Mouse (Mus musculus) adrenal gland, adult (tissue): ENCODE measurements at regions not wholly inside any gene's neighbourhood (a gene's known extent, or its start where the extent isn't known, plus 50 kb on each side); places are given as distances from the start of the nearest gene placed in this dataset.

Experiments used
- DNase-seq, 2 experiments: peaks; one replicate each; pipeline ENCODE4 v3.0.0; 2022 to 2023; ENCODE audit warnings: low spot score in 1 of 2; ENCODE audit not compliant: inconsistent age in 2 of 2

DNA sequence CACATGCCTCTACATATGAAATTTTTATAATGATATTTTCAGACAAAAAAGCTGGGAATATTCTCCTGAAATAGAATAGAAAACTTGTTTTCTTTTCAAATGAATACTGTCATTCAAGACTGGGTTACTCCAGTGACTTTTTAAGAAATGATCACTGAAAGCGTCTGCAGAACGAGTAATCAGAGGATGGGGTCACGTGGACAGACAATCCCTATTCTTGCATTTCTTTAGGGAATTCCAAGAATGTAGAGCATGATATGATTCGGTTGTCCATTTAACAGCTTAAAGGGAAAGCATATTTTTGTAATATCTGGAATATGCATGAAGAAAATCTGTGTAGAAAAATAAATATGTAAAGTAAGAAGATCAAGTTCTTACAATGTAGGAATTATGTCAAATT lies 65.6 kb downstream of the 4933402N22Rik start:
- DNase-seq, result no peak

DNA sequence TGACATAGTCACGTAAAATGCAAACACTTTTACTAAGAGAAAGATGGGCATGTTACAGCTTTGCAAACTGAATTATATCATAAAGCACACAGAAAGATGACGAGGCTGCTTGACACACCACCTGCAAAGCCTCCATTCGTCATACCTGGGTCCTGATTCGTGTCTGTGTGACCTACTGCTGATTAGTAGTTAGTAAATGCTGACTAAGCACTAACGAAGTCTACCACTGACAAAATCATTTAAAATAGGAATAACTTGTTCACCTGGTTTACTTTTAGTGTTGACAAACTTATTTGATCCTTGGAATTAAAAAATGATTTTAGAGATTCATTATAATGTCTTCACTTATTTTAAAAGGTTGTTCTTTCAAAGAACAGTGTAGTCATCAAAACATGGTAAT lies 71.3 kb downstream of the 4933402N22Rik start:
- DNase-seq, result no peak

DNA sequence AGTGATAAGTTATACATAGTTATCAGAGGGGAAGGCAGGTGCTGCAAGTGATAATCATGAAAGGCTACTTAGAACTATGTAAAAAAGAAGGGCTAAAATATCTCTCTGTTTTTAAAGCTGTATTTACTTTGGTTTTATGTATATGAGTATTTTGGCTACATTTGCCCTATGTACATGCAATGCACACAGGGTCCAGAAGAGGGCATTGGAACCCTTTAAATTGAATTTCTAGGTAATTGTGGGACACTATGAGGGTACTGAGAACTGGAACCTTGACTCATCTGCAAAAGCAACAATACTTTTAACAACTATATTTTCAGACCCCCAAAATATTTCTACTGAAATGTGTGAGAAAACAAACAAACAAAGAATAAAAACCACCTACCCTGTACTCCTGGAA lies 82.9 kb downstream of the 4933402N22Rik start:
- DNase-seq, result no peak

DNA sequence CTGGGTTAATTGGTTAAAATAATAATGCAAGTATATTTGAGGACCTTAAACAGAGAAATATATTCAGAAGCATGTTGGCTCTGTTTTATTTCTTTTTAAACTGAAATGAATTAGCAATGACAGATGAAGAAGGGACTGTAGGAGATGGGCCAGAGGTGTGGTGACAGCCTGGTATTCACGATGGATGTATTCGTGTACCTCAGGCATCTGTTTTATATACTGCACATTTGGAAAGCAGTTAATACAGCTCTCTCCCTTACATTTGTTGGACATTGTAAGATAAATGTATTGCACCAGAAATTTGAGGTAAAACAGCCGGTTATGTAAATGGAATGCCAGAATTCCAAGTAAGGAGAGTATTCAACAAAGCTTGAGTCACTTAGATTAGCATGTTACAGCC lies 88.6 kb downstream of the 4933402N22Rik start:
- DNase-seq, result no peak

DNA sequence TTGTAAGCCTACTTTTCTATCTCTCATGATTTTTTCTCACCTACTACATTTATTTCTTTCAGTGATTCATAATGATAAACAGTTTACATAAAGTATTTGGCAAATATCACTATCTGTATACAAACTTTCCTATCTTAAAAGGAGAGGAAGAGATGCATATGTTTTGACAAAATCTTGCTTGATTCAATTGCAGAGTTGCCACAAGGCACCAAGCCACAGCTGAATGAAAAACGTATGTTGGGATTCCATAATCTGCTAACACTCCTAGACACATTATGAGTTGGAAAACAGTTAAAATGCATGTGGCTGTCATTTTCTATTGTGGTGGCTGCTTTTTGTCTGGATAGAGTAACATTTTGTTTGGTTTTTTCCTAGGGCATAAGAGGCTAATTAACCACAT lies 98.5 kb downstream of the 4933402N22Rik start:
- no peak for DNase-seq

DNA sequence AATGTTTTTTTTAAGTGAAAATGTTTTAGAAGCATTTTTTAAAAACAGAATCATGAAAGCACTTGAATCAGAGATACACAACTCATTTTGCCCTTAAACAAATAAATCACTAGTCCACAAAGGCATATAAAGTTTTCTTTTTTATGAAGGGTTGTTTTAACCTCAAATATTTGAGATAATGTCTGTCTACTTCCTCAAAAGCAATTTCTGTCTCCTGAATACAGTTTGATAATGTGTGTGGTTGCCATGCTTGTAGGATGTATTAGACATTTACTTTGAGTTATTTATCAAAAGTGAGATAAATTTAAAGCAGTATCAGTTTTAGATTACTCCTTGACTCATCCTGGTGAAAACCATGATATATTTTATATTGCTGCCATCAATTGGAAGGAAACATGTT lies 102.6 kb downstream of the 4933402N22Rik start:
- DNase-seq, result no peak

DNA sequence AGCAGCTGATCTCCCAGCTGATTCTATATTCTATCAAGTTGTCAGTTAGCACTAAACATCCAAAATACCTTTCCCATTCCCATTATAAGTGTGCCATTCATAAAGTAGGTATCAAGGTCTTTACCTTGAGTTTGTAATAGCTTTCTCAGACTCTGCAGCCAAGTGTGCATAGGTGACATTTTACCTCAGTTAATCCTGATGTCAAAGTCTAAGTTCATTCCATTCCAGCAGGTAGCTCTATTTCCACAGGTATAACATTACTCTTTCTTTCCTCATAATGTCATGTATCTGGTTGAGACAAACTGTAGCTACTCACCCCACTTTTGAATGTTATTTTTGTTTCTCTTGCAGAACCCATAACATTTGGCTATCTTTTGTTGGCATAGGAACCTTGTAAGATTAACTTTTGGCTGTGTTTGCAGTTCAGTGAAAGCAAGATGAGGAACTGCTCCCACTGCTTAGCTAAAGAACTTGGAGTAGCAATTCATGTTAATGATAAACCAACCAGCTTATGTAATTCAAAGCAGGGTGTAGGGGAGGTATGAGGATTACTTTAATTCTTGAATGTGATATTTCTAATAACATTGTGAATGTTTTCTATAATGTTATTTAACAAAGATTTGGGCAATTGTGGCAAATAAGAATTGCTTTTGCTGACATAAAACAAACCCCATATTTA lies 107.0 kb downstream of the 4933402N22Rik start:
- DNase-seq, result no peak

DNA sequence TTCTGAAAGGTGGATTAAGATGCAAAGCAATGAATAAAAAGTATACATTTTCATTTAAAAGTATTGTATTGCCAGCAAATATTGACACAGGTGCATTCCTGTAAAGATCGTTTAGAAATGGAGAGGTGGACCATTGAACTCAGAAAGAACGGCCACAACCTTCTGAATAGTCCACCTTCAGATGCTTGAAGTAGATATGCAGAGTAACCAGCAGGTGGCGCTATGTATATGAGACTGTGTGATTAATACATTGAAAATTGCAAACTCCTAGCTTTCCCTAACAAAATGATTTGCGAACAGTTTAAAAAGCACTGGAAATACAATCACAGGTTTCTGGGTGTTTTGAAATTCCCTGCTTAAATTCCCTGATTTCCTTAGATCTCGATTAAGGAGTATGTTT lies 112.2 kb downstream of the 4933402N22Rik start:
- peak; percentile 5 to 77 for DNase-seq

DNA sequence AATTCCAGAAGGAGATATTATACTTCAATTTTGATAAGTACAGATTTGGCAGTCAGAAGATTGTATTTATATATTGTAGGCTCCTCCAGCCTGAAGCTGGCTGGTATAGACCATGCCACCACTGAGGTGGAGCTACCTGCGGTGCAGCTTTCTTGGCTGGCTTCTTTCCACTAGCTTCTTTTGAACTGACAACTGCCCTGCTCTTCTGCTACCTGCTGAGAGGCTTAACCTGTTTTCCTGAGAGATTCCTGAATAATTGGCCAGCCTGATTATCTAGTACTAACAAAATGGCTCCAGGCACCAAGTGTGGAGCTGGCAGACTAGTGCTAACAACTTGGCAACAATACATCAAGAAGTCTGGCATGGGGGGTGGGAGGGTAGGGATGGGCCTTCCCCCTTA lies 132.0 kb downstream of the 4933402N22Rik start:
- DNase-seq, result no peak

DNA sequence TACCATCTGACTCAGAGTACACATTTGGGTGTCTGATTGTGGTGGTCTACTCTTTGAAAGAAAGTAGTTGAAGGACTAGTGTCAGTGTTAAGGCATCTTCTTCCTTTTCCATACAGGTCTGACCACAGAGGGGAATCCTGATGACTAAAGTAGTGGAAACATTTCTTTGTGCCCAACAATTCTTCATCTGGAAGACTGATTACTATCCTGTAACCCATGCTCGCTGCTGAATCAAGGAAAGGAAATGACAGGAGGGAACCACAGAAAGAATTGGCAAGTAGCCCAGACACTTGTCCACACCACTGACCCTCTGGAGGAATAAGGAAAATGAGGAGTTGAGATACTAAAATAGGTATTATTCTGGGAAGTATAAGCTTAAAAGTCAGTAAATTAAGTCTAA lies 162.3 kb downstream of the 4933402N22Rik start:
- no peak for DNase-seq

DNA sequence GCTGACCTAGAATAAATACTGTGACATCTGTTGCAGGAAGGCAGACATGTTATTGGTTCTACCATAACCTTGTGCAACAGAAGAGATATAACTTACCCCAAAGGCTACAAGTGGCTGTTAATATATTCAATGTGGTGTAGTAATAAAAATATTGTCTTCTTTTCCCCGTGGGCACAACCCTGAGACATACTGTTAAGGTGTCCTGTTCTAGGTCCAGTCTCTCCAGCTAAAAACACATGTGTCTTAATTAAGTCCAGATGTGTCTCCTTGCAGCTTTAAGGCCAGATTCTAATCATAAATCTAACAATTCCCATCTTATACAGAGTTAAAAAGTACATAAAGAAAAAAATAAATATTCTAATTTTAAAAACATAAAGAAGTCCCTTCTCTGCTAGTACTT lies 175.8 kb downstream of the 4933402N22Rik start:
- DNase-seq, result no peak

DNA sequence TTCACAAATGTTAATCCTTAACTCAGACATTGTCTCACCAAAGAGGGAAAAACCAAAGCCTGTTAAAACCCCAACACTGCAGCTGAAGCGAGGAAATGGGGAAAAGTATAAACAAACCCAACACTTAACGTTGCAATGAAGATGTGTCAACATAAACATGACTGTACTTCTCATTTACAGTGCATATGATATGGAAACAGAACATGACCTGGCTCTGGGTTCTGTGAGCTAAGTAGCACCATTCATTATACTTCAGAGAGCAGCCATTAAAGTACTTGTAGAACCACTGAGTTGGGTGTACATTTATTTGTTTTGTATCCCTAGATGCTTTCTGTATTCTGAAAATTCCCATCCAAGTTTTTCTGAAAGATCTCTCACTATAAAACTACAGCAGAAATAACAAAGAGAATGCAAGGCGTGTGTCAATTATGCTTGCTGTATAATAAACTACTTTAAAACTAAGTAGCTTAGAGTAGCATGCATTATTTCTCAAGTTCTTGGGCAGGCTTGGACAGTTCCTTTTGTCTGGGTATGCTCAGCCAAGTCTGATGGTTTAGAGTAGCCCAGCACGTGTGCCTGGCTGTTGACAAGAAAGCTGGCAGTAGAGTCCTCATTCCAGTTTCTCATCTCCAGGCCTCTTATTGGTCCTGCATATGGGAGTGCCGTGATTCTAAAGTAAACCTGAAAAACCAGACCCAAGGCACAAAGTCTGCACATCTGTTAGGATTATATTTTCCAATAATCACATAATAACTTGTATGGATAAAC lies 198.9 kb downstream of the 4933402N22Rik start:
- no peak for DNase-seq

DNA sequence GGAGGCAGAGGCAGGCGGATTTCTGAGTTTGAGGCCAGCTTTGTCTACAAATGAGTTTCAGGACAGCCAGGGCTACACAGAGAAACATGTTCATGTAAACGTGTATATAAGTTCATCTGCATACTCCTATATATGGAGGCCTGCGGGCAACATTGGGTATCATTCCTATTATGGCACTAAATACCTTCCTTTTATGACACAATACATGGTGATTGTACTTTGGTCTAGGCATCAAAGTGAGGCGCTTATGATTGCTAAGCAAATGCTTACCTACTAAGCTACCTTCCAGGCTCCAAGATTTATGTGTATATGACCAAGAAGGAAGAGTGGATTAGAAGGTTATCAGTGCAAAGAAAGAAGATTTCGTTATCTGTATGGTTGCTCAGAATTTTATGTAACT lies 207.1 kb downstream of the 4933402N22Rik start:
- DNase-seq, result no peak

DNA sequence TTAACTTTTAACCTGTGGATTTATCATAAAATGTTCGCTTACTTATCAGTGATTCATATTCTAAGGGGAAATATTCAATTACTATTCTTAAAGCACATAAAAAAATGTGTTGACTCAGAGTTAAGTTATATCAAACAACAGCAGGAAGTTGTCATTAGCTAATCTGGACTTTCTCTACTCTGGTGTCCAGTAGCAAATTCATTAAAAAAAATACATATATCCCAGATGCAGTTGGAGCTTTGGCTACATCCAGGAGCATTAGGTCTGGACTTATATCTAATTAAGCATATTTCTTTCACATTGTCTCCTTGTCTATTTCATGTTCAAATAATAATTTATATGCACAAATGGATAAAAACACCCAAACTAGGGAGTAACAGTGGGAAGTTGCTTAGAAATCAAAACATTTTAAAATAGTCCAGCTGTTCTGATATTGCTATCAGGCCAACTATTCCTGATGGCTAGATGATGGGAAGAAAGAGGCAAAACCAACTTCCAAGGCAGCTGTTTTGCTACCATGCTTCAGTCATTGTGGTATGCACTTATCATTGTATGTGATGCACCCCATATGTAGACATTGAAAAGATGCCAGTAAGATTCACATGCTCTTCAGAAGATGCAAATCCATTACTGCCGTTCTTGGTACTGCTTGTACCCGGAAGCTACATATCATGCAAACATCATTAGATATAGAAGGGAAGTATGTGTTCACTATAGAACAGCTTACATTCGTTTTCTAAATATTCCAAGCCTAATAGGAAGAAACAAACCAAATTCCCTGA lies 209.8 kb downstream of the 4933402N22Rik start:
- DNase-seq, result no peak

DNA sequence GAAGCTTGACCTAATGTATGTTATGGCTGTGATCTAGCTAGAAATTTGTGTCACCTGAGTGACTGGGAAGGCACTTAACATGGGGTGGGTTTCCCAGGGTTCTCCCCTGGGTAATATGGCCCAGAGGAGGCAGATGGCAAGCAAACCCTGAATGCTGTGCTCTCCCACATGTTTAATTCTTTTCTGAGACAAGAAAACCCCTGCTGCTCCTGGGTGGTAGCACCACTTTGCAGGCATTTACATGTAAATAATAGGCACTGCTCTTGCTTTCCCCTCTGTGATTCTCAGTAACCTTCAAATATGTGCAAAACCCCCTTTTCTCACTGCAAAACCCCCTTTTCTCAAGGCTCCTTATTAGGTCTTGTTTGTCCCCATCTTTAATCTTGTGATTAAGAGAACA lies 221.1 kb downstream of the 4933402N22Rik start:
- no peak for DNase-seq

DNA sequence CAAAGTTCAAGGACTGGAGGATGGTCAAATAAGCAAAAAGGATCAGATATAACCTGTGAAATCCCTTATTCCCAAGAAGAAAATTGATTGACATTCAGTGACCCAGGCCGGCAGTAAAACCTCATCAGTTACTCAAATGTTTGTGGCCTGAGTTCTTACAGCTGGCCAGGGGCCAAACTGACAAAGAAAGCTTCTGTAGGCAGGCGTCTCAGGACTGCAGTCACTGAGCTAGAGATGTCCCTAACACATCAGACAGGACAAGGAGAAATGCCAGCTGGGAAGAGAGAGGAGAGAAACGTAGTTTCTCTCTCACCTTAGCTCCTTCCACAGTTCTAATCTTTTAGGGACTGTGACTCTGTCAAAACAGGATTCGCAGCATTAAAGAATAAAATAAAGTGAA lies 229.9 kb upstream of the Sema3d start:
- no peak for DNase-seq

DNA sequence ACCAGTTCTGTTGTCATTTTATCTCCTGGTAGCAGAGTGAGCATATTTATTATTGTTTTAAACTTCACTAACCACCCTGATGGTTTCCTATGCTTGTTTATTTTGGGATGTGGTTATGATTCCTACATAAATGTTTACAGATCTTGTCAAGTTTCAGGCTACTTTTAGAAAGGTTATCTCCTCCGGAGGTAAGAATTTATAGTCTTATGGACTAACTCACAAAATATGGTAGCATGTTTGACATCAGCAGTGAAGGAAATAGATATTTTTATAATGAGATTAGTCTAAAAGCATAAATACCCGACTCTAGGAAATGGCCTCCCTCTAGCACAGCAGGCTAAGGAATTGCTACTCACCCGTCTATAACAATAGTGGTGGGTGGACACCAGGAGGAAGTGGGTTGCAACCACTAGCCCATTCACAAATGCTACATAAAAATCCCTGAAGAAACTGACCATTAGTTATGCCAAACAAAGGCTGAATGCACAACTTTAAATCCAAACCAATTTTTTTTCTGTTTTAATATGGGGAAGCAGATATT lies 228.6 kb upstream of the Sema3d start:
- DNase-seq, result no peak

DNA sequence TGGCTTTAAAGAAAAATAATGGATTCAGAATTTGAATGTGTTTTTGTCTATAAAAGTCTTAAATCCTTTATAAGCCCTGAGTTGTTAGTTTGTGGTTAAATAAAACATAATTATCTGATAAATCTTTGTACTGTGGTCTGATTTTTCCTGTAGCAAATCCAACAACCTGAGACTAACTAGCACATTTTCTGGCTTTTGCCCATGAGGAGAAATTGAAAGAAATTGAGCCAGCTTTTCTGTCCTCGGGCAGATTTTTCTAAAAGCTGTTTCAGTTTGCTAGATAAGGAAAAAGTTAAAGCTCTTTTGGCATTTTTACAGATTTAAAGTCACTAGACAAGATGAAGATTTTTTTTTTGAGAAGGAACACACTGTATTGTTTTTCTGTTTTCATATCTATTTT lies 191.5 kb upstream of the Sema3d start:
- no peak for DNase-seq

DNA sequence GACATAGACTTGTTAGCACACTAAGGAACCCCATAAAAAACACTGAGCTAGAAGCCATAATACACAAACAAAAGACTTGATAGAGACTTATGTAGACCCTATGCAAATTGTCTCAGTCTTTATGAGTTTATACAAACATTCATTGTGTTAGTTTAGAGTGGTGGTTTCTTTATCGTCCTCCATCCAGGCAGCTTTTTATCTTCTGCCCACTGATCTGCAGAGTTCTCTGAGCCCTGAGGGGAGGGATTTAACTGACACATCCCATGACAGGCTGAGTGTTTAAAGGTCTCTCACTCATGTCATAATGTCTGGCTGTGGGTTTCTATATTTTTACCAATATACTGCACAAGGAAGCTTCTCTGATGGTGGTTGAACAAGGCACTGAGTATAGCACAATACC lies 175.7 kb upstream of the Sema3d start:
- DNase-seq, result no peak

DNA sequence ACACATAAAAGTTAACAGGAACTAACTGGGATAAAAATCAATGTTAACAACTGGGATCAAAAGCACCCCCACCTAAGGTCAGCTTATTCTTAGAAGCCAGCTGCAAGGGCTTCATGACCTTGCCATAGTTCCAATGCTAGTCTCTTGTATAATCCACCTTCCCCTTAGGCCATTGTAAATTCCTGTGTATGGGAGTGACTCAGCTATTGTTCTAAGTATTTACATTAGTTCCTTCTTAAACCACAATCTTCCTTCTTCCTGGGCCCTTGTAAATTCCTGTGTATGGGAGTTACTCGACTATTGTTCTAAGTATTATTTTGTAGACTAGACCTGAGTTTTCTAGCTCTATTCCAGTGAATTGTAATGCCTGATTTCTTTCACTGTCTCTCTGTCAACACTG lies 173.6 kb upstream of the Sema3d start:
- DNase-seq, result no peak

DNA sequence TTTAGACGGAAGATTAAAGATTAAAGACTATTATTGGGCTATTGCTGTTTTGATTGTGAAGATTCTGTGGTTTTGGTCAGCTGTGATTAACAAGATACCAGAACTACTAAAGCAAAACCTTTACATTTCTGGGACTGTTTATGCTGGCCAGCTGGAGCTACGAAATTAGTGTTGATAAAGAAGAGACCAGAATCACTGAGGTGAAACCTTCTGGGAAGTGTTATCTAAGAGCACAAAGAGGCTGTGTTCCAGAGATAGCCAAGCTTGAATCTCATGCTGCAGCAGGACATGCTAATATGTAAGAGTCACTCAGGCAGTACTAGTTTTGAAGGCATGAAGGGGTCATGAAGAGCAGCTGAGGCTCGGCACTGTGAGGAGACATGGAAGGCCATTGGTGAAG lies 169.7 kb upstream of the Sema3d start:
- no peak for DNase-seq
